In genomic region chr8:47674140-47674776, GRCm38 (mm10) we compare ENCODE assay signal across 8 mouse cellular contexts. TPM values are rescaled to one million over a fixed set of nuclear protein-coding genes. Genes with fewer than 3 reads are reported as not detected.
A peak's percentile ranks its signal among the peaks of the same experiment; 100 is the strongest.
DNase-seq lines count a peak whose midpoint lies in the region; ATAC-seq lines count a peak whose summit lies in the region.

No protein-coding gene starts in this region.

- peak overlapping the region; percentile 92 for H3K9ac ChIP-seq in heart, embryonic 15.5 days

- ATAC-seq in heart, embryonic 15.5 days (replicated peaks; ENCODE audit: insufficient number of reproducible peaks, insufficient read depth, low FRiP score, low read depth) = peak; percentile 9
- 0 out of 2 replicates have a peak, but pooled peaks have one; percentile 2 for ATAC-seq in megakaryocyte-erythroid progenitor cell, adult 5-6 weeks (replicated peaks; ENCODE audit: low FRiP score, low TSS enrichment, poor library complexity, severe bottlenecking)

- peak overlapping the region; percentile 87 for H3K4me2 ChIP-seq in heart, embryonic 15.5 days

- peak overlapping the region; percentile 94 for H3K4me3 ChIP-seq in heart, embryonic 15.5 days

- under 1% methylated on average over 51 of the region's 59 CpGs for WGBS in heart, embryonic 15.5 days

- DNase-seq in gastrocnemius, postnatal 4 days (ENCODE audit: low spot score in 2 of 2) = peak; percentile 26 to 52
- DNase-seq in gastrocnemius, postnatal 25 days = no peak
- peak; percentile 51 to 81 for DNase-seq in spleen, postnatal 4 days (ENCODE audit: low spot score in 2 of 2)
- DNase-seq in spleen, postnatal 36 days (ENCODE audit: low spot score in 2 of 2) = no peak
- DNase-seq in layer of hippocampus, adult 9-10 months (ENCODE audit: low spot score) = no peak
- no peak for DNase-seq in cerebellum, adult 11 months

- peaks cover 17% of the 10 kb centered on the region; the same call in 1 of the 2 replicates for H3K4me1 ChIP-seq in heart, embryonic 15.5 days (replicated peaks)

- H3K9me3 ChIP-seq in heart, embryonic 15.5 days (replicated peaks) = no peaks in the 10 kb centered on the region

- H3K27ac ChIP-seq in heart, embryonic 15.5 days = peak overlapping the region; percentile 98

- H3K36me3 ChIP-seq in heart, embryonic 15.5 days = no peaks in the 10 kb centered on the region

- no peaks in the 10 kb centered on the region for H3K27me3 ChIP-seq in heart, embryonic 15.5 days

RNA-seq across cellular contexts. Expression of gene Ing2, which starts 1.1 kb away (rescaled TPM):
- total RNA-seq in gastrocnemius, postnatal 4 days (2021) = 10 to 100 TPM; 32.3 to 36.0 TPM
- 10 to 100 TPM in 1 of 2 experiments, 1 to 10 TPM in 1; 9.6 to 13.0 TPM for total RNA-seq in gastrocnemius, postnatal 25 days (2021)
- polyA plus RNA-seq in heart, embryonic 15.5 days (2015; fragmentation: Nextera tagmentation; extraction: Ambion mirVana) = 6.4 and 7.1 TPM in 2 replicates
- 30.6 and 54.4 TPM in 2 replicates for total RNA-seq in megakaryocyte-erythroid progenitor cell, adult 5-6 weeks (2014; fragmentation: Nextera tagmentation)
- 14.6 and 58.2 TPM in 2 replicates for total RNA-seq in megakaryocyte-erythroid progenitor cell, adult 5-6 weeks (2017)

RNA-seq across cellular contexts. Expression of gene Cdkn2aip, which starts 39.5 kb away (rescaled TPM):
- 1 to 10 TPM; 6.5 to 8.9 TPM for total RNA-seq in gastrocnemius, postnatal 4 days (2021)
- 1 to 10 TPM; 4.4 to 4.7 TPM for total RNA-seq in gastrocnemius, postnatal 25 days (2021)
- 14.1 and 15.9 TPM in 2 replicates for polyA plus RNA-seq in heart, embryonic 15.5 days (2015; fragmentation: Nextera tagmentation; extraction: Ambion mirVana)
- 11.8 and 12.6 TPM in 2 replicates for total RNA-seq in megakaryocyte-erythroid progenitor cell, adult 5-6 weeks (2014; fragmentation: Nextera tagmentation)
- total RNA-seq in megakaryocyte-erythroid progenitor cell, adult 5-6 weeks (2017) = 25.0 and 26.7 TPM in 2 replicates

Comparison
In these comparisons a context has a peak if more than half of its experiments do, and no peak if none do; other contexts are left out.
1. DNase-seq: peak in gastrocnemius, postnatal 4 days (2 of 2) and spleen, postnatal 4 days (2 of 2); none in gastrocnemius, postnatal 25 days (single experiment), spleen, postnatal 36 days (0 of 2), layer of hippocampus, adult 9-10 months (single experiment) and cerebellum, adult 11 months (single experiment).